Mouse (Mus musculus): Measurements from ENCODE around the gene Rfc2.

The Rfc2 gene

GRCm38 (mm10) chr5:134581146-134581545, at the start of gene Rfc2:
TSS of gene Rfc2 (plus strand) at chr5:134581366.
- no peak for DNase-seq (ENCODE audit: low spot score)

- no peak for DNase-seq (ENCODE audit: low spot score)
Measured at GRCm38 (mm10) chr5:134531585-134531984, 49.6 kb upstream of the Rfc2 start.

GRCm38 (mm10) chr5:134532417-134532816, 48.7 kb upstream of the Rfc2 start:
- no peak for DNase-seq (ENCODE audit: low spot score)

GRCm38 (mm10) chr5:134536036-134536435, 45.1 kb upstream of the Rfc2 start:
- DNase-seq (ENCODE audit: low spot score) = no peak

GRCm38 (mm10) chr5:134539891-134540290, 41.3 kb upstream of the Rfc2 start:
- no peak for DNase-seq (ENCODE audit: low spot score)

GRCm38 (mm10) chr5:134540881-134541280, 40.3 kb upstream of the Rfc2 start:
- DNase-seq (ENCODE audit: low spot score) = no peak

- DNase-seq (ENCODE audit: low spot score) = no peak
Measured at GRCm38 (mm10) chr5:134541640-134542039, 39.5 kb upstream of the Rfc2 start.

- DNase-seq (ENCODE audit: low spot score) = no peak
Measured at GRCm38 (mm10) chr5:134544516-134545241, 36.5 kb upstream of the Rfc2 start.

GRCm38 (mm10) chr5:134545242-134545629, 35.9 kb upstream of the Rfc2 start:
- DNase-seq (ENCODE audit: low spot score) = no peak

GRCm38 (mm10) chr5:134546790-134547189, 34.4 kb upstream of the Rfc2 start:
- no peak for DNase-seq (ENCODE audit: low spot score)

- DNase-seq (ENCODE audit: low spot score) = no peak
Measured at GRCm38 (mm10) chr5:134548306-134548705, 32.9 kb upstream of the Rfc2 start.

GRCm38 (mm10) chr5:134549640-134550168, 31.5 kb upstream of the Rfc2 start:
- no peak for DNase-seq (ENCODE audit: low spot score)

GRCm38 (mm10) chr5:134550836-134551232, 30.3 kb upstream of the Rfc2 start:
- DNase-seq (ENCODE audit: low spot score) = no peak

- DNase-seq (ENCODE audit: low spot score) = no peak
Measured at GRCm38 (mm10) chr5:134551233-134552109, 29.7 kb upstream of the Rfc2 start.

GRCm38 (mm10) chr5:134552110-134552972, 28.8 kb upstream of the Rfc2 start, which contains the start of gene Clip2:
TSS of gene Clip2 (minus strand) at chr5:134552434.
- peak; percentile 94 for DNase-seq (ENCODE audit: low spot score)

- no peak for DNase-seq (ENCODE audit: low spot score)
Measured at GRCm38 (mm10) chr5:134553951-134554546, 27.1 kb upstream of the Rfc2 start.

- DNase-seq (ENCODE audit: low spot score) = no peak
Measured at GRCm38 (mm10) chr5:134555463-134556164, 25.6 kb upstream of the Rfc2 start.

- no peak for DNase-seq (ENCODE audit: low spot score)
Measured at GRCm38 (mm10) chr5:134560071-134560449, 21.1 kb upstream of the Rfc2 start, which contains the start of gene Syna. TSS of gene Syna (minus strand) at chr5:134560171.

- no peak for DNase-seq (ENCODE audit: low spot score)
Measured at GRCm38 (mm10) chr5:134560450-134561171, 20.6 kb upstream of the Rfc2 start.

- DNase-seq (ENCODE audit: low spot score) = no peak
Measured at GRCm38 (mm10) chr5:134564272-134564671, 16.9 kb upstream of the Rfc2 start.
